Mouse (Mus musculus) testis, postnatal 10 days (tissue): ENCODE results near the gene Ereg.

ENCODE experiments used
- DNase-seq: peaks from one replicate; pipeline ENCODE4 v3.0.0; 2021; ENCODE audit warnings: low spot score

The Ereg gene

GRCm38 (mm10) chr5:91111019-91111418, 36.6 kb downstream of the Ereg start:
- DNase-seq, result no peak

GRCm38 (mm10) chr5:91113967-91114366, 39.5 kb downstream of the Ereg start:
- no peak for DNase-seq

- DNase-seq, result no peak
These were observed 40.2 kb downstream of the Ereg start for GRCm38 (mm10) chr5:91114574-91114973.

DNA sequence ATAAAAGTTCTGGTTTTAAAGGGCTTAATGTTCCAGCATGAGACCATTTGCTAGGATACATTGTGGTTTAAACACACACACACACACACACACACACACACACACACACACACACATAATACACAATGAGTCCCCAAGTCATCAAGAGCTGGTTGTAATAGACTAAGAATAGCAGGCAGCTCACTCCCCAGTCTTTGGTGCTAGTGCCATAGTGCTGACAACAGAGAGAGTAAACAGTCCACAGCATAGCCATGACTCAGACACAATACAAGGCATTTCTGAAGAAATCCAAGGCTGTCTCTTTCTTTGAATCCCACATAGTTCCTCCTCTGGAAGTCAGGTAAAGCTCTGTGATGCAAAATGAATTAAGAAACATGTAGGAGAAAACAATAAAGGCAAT, 44.2 kb downstream of the Ereg start:
- no peak for DNase-seq

DNA sequence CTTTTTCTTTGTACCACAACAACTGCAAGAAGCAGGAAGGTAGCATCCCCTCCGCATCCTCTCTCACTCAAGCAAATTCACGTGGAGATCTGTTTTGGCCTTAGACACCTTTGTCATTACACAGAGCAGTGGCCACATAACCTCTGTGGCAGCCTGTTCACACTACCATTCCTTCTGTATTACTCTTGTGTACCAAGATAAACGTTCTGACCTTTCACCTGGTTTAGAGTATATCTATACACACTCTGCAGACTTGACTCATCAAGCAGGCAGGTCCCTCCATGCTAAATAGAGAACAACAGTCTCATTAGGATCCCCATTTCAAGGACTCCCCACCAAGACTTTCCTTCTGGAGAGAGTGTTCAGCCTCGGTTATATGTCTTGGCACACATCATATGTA, 49.0 kb downstream of the Ereg start:
- no peak for DNase-seq

- DNase-seq, result no peak
These were observed 49.7 kb downstream of the Ereg start for GRCm38 (mm10) chr5:91124140-91124539.

DNA sequence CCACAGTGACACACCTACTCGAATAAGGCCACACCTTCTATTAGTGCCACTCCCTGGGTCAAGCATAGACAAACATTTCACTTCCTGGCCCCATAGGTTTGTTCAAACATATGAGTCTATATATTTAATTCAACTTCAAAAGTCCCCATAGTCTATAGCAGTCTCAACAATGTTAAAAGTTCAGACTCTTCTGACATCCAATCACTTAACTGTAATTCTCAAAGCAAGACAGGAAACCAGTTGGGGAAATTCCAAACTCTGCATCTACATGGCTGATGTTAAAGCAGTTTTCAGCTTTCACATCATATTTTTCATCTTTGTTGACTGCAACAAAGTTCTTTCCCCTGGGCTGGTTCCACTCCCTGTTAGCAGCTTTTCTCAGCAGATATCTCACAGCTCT, 52.2 kb downstream of the Ereg start:
- no peak for DNase-seq

- DNase-seq, result no peak
These were observed 60.5 kb downstream of the Ereg start for GRCm38 (mm10) chr5:91134961-91135360.

- DNase-seq, result no peak
These were observed 64.5 kb downstream of the Ereg start for GRCm38 (mm10) chr5:91138970-91139369.

- peak; percentile 58 for DNase-seq
These were observed 65.0 kb downstream of the Ereg start, which contains the start of gene Areg for GRCm38 (mm10) chr5:91139446-91139873. Gene Areg (plus strand): TSS chr5:91139599.

GRCm38 (mm10) chr5:91140896-91141448, 66.5 kb downstream of the Ereg start:
- DNase-seq, result no peak
